Mouse (Mus musculus) CH12.LX (cell line): Measurements from ENCODE around the gene E130218I03Rik.

Experiments
- CTCF ChIP-seq, 2 experiments: IDR thresholded peaks in 1 of 2; conservative IDR thresholded peaks in 1 of 2; 2 replicates each; pipeline ENCODE4 v1.5.1; 2011 to 2012; ENCODE audit warnings: low read depth in 2 of 2, low read length in 2 of 2, improper control_type of control experiment in 1 of 2, inconsistent platforms in 1 of 2, mild to moderate bottlenecking in 1 of 2, moderate library complexity in 1 of 2
- E2F4 ChIP-seq: IDR thresholded peaks from 2 replicates; pipeline ENCODE4 v1.6.1; 2011; ENCODE audit warnings: low read depth, low read length, improper control_type of control experiment; ENCODE audit not compliant: insufficient replicate concordance
- ETS1 ChIP-seq: conservative IDR thresholded peaks from 2 replicates; pipeline ENCODE4 v1.6.1; 2012; ENCODE audit warnings: low read depth, mild to moderate bottlenecking, inconsistent platforms, low read length, improper control_type of control experiment, moderate library complexity
- HCFC1 ChIP-seq: IDR thresholded peaks from 2 replicates; pipeline ENCODE4 v1.6.1; 2012; ENCODE audit warnings: low read depth, mild to moderate bottlenecking, inconsistent platforms, low read length, improper control_type of control experiment
- MYC ChIP-seq: IDR thresholded peaks from 2 replicates; pipeline ENCODE4 v1.6.1; 2011; ENCODE audit warnings: low read depth, mild to moderate bottlenecking, improper control_type of control experiment, low read length
- POLR2A ChIP-seq: IDR thresholded peaks from 2 replicates; pipeline ENCODE4 v1.6.1; 2011; ENCODE audit warnings: low read depth, mild to moderate bottlenecking, improper control_type of control experiment, low read length
- POLR2AphosphoS2 ChIP-seq: IDR thresholded peaks from 2 replicates; pipeline ENCODE4 v1.6.1; 2011; ENCODE audit warnings: low read depth, low read length, improper control_type of control experiment
- SIN3A ChIP-seq: IDR thresholded peaks from 2 replicates; pipeline ENCODE4 v1.6.1; 2012; ENCODE audit warnings: low read length, improper control_type of control experiment, inconsistent platforms
- USF2 ChIP-seq: conservative IDR thresholded peaks from 2 replicates; pipeline ENCODE4 v1.6.1; 2011; ENCODE audit warnings: low read depth, low read length, improper control_type of control experiment
- ZC3H11A ChIP-seq: IDR thresholded peaks from 2 replicates; pipeline ENCODE4 v1.6.1; 2012; ENCODE audit warnings: low read depth, mild to moderate bottlenecking, inconsistent platforms, low read length, improper control_type of control experiment

DNA sequence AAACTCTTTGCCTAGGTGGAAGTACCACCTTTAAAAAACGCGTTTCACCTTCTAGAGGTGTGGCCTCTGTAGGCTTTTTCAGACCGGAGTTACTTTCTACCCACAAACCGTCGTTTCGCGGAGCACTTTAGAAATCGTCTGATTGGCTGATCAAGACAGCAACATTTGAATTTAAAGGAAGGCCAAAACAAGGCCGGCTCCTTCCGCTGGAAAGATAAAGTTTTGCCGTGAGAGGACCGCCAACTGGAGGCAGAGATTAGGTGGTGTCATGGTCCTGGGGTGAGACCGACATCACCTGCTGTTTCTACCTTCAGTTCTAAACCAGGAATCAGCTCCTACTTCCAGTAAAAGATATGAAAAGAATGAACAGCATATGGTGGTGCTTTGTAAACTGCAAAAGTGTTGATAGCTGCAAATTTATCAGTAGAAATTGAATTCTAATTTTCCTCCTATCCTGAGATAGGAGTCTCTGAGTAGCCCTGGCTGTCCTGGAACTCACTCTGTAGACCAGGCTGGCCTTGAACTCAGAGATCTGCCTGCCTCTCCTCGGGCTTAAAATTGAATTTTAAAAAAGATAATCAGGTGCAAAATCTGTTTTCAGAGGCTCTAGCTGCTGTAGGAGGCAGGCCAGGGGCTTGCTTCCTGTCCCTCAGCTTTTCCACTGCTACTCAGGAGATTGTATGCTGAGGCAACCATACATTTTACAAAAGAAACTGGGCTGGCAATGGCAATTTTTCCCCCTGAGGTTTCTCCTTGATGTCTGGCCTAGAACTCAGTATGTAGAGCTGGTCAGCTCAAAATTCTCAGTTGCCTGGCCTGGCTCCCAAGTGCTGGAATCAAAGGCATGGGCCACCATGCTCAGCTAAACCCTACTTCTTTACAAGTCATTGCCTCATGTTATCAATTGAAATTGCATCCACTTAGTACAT is 30.2 kb downstream of the E130218I03Rik start:
- TF ChIP-seq CTCF (conservative IDR thresholded peaks at IDR 0.05 in 1 of 2, IDR thresholded peaks at IDR 0.05 in 1 of 2; ENCODE audit: low read depth in 2 of 2, low read length in 2 of 2) (no peak; a peak in 1 of 4 replicates), POLR2A (peak; percentile 81), USF2 (no peak), MYC (no peak), SIN3A (peak; percentile 72), E2F4 (no peak), HCFC1 (0 out of 2 replicates have a peak, but pooled peaks have one; percentile 58), ZC3H11A (no peak), ETS1 (no peak), POLR2AphosphoS2 (0 out of 2 replicates have a peak, but pooled peaks have one; percentile 71)
